Mouse (Mus musculus): ENCODE measurements around the gene Tmem39b.

DNA sequence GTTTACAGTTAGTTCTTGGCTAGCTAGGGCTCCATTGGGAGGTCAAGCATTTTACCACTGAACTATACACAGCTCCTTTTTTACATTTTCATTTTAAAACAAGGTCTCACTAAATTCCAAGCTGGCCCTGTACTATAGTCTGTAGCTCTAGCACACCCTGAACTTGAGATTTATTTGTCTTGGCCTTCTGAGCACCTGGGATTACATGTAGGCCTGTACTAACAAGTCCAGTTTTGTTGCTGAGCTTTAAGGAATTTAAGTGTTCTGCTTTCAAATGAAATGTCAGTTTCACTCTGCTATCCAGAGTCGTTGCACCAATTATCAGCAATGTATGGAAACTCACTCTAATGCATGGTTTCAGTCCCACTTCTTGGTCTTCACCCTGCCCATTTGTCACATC is 39.5 kb upstream of the Tmem39b start:
- no peak for TF ChIP-seq CTCF (IDR thresholded peaks at IDR 0.05; ENCODE audit: low read depth)
- TF ChIP-seq EP300 (IDR thresholded peaks at IDR 0.05; ENCODE audit: low read depth): no peak

Data from liver, postnatal 0 days (tissue).